Mouse (Mus musculus) spleen, postnatal 10 days (tissue): ENCODE results near the gene Tcf3.

ENCODE experiments used
- DNase-seq, 2 experiments: peaks; one replicate each; pipeline ENCODE4 v3.0.0; 2021 to 2022; ENCODE audit warnings: low spot score in 2 of 2

Tcf3 gene

GRCm38 (mm10) chr10:80437973-80438372, 4.5 kb upstream of the Tcf3 start:
- DNase-seq = no peak

- DNase-seq = peak; percentile 45 to 67
Measured at GRCm38 (mm10) chr10:80436276-80436675, 2.8 kb upstream of the Tcf3 start.

- peak; percentile 61 to 65 for DNase-seq
Measured at GRCm38 (mm10) chr10:80435764-80436163, 2.3 kb upstream of the Tcf3 start.

DNA sequence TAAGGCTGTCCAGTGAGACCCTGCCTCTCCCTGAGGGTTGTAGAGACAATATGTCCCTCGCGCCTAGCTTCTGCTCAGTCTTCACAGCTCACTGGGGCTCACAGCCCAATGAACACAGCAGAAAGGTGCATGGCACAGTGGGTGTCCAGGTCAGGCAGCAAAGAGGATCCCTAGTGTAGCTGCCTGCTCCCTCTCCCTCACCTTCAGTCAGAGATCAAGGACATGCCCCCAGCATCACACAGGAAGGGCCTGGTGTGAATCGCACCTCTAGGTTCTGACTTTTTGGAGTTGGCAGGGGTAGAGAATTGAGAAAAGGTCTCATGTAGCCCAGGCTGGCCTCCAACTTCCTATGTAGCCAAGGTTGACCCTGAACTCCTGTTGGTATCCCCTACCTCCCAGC, 1.4 kb upstream of the Tcf3 start:
- DNase-seq = peak in 1 of 2 experiments; percentile 50

DNA sequence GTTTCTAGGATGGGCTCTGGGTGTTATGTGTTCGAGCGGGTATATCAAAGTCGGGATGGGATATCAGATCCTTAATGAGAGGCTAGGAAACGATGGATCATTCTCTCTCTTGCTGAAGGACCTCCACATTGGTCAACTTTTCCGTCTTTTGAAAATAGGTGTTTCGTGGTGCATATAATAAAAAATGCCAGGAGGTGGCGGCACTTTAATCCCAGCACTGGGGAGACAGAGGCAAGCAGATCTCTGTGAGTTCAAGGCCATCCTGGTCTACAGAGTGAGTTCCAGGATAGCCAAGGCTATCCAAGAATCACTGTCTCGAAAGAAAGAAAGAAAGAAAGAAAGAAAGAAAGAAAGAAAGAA, 766 bp upstream of the Tcf3 start:
- no peak for DNase-seq

GRCm38 (mm10) chr10:80432936-80433512, 423 bp downstream of the Tcf3 start:
- DNase-seq = peak; percentile 63 to 68

DNA sequence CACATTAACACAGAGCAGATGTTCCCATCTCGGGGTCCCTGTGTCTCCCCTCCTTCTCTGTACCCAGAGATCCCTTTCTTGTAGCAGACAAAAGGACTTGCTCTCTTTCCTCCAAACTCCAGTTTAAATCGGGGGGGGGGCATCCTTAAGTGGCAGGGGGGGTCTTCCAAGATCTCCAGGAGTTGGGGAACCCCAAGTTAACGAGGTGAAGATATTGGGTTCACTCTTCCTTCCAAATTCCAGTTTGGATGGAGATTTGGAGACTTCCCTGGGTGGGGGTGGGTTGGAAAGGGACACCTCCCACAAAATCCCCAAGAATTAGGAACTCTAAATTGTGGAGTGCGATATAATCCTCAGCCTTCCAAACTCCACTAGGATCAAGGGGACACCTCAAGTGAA, 1.1 kb downstream of the Tcf3 start:
- DNase-seq = no peak

GRCm38 (mm10) chr10:80431570-80432386, 1.7 kb downstream of the Tcf3 start:
- peak; percentile 50 to 59 for DNase-seq

DNA sequence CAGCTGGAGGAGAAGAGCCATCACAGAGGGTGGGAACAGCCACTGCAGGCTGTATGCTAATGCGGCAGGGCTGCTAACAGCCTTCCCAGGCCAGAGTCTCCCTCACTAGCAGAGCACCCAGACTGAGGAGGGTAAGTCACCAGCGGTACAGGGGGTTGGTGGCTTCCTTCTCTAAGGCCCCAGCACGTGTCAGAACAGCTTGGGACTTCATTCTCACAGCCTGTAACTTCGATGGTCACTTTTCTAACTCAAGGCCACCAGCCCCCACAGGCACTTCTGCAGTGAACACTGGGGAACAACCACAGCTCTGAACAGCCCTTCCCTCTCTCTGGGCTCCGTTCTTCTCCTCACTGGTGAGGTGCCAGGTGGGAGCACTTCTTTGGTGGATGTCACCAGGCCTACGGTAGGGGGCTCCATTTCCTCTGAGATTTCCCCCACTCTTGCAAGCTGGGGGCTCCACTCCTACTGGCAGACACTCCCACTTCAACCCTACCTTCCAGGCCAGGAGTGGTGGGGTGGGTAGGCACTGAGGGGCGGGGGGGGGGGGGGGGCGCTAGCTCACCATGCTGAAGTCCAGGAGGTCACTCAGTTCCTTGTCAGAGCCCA, 3.0 kb downstream of the Tcf3 start:
- DNase-seq = no peak

DNA sequence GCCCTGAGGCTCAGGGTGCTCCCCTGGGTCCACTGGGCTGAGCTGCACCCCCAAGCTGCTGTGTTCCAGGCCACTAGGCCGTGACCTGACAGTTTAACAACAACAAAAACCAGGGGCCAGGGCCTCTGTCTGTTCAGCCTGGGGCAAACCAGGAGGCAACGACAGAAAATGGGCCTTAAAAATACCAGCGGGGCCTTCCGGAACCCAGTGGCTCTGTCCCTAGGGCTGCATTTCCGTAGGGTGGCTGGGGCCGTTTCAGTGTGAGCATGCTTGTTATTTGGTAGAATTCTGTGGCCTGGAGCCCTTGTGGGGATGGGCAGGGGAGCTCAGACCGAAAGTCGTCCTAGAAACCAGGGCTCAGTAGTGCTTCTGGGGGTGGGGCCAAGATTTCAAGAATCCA, 3.6 kb downstream of the Tcf3 start:
- peak in 1 of 2 experiments; percentile 67 for DNase-seq

DNA sequence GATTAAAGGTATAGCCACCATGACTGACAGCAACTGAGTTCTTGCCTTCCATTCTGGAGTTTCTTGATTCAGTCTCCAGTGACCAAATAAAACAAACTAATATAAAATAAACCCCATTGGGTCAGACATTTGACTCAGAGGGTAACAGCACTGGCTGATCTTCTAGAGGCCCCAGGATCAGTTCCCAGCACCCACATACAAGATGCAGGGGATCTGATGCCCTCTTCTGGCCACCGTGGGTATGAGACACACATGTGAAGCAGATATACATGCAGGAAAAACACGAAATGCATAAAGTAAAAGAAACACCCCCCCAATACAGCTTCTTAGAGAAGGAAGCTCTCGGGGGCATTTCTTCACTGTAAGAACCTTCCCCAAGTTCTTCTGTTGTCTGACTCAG, 8.4 kb downstream of the Tcf3 start:
- DNase-seq = no peak

GRCm38 (mm10) chr10:80423562-80423961, 9.9 kb downstream of the Tcf3 start:
- DNase-seq = peak; percentile 78 to 87

- peak; percentile 73 to 79 for DNase-seq
Measured at GRCm38 (mm10) chr10:80421651-80422472, 11.6 kb downstream of the Tcf3 start.

DNA sequence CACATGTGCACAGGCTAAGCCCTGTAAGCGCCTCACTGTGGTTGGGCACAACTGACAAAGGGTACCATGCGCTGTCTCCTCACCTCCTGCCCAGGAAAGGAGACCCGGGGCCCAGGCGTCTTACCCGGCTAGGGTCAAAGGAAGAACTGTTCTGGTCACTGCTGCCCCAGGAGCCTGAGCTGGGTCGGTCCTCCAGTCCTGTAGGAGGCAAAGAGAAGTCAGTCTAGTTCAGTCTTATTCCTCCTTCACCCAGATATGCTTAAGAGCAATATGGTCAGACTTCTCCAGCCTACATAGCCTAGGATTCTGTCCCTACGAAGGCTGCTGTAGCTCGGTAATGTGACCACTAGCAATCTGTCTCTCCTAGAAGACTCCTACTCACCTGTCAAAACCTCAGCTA, 12.2 kb downstream of the Tcf3 start:
- peak in 1 of 2 experiments; percentile 59 for DNase-seq

GRCm38 (mm10) chr10:80420729-80421128, 12.7 kb downstream of the Tcf3 start:
- no peak for DNase-seq

DNA sequence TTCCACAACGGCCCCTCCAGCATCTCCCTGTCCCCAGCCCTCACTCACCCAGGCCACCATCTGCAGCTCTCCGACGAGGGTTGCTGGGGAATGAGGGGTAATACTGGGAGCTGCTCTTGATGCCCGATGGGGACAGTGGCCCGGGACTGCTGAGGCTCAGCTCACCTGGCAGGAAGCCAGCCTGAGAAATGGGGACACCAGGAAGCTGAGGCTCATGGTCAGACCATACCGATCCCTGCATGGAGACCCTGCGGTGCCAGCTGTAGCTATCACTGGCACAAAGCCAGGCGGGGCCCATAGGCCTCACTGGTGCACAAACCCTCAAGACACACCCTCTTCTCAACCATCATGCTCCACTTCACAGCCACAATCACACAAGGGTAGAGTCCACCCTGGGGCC, 14.0 kb downstream of the Tcf3 start:
- peak; percentile 50 to 57 for DNase-seq

DNA sequence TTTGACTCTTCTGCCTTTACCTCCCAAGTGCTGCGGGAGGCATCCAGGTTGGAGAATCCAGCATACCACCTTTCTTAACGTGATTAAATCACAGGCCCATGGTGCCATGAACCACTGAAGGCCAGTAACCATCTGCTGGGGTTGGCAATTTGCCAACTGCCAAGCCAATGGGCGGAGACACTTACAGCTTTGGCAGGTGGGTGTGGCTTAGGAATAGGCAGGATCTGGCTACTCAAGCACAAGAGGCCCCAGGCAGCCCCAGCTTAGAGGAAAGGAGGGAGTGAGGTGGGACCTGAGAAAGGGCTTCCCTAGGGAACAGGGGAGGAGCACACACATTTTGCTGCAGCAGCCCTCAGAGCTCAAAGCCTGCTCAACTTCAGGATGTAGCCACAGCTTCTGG, 15.1 kb downstream of the Tcf3 start:
- DNase-seq = peak in 1 of 2 experiments; percentile 74

DNA sequence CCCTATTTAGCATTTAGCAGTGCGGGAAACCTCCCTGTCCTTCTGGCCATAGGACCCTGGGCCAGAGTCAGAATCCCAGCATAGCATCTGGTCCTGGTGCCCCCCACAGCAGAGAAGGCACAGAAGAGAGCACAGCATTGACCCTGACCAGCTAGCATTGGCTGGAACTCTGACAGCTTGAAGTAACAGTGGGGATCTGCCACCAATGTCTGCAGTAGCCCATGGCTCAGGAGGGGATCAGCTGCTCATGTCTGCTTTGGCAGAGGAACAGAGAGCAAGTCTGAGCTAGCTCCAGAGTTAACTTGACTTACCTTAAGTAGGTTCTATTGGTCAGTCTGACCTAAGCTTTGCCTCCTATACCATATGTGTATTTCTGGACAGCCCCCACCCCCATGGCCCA, 15.6 kb downstream of the Tcf3 start:
- DNase-seq = no peak

DNA sequence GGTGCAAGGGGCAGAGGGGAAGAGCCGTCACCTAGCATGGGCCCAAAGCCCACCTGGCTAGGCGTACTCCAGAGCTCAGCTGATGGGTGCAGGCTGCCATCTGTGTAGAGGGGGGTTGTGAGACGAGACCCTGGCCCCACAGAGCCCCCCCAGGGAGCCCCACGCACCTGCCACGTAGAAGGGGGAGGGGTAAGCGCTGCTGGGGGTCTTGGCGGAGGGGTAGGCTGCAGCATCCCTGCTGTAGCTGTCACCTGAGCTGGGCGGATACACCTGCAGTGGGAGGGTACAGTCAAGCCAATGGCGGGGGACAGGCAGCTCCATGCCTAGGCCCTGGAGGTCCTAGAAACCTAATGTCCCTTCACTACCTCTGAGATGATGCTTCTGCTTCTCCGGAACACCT, 16.1 kb downstream of the Tcf3 start:
- DNase-seq = no peak

GRCm38 (mm10) chr10:80415566-80415965, 17.9 kb downstream of the Tcf3 start:
- no peak for DNase-seq

- DNase-seq = peak in 1 of 2 experiments; percentile 21
Measured at GRCm38 (mm10) chr10:80412656-80413541, 20.5 kb downstream of the Tcf3 start.
